Mouse (Mus musculus): ENCODE data around the gene Dnmt1. TPM values are rescaled to one million over a fixed set of nuclear protein-coding genes. Genes with fewer than 3 reads are reported as not detected.

Dnmt1 gene
- polyA plus RNA-seq, 1 experiment from 2014 or later = 92.4 TPM

GRCm38 (mm10) chr9:20898511-20899073 is 61.1 kb downstream of the Dnmt1 start, which contains the start of gene Eif3g:
Eif3g (minus strand) TSS chr9:20898623.
- H3K4me1 ChIP-seq = peaks cover 12% of the 10 kb centered on the region
- H3K9ac ChIP-seq = peak within 1 kb of the TSS; percentile 93
- H3K4me2 ChIP-seq (replicated peaks) = peak within 1 kb of the TSS; percentile 89
- peak within 1 kb of the TSS; percentile 98 for H3K4me3 ChIP-seq
- H3K27me3 ChIP-seq (replicated peaks) = no peaks in the 10 kb centered on the region
- peak; percentile 85 for ATAC-seq (ENCODE audit: low FRiP score, low read depth)
- peaks cover 37% of the 10 kb centered on the region for H3K36me3 ChIP-seq
- 6% methylated on average over 34 of the region's 34 CpGs for WGBS
- no peak within 1 kb of the TSS; the same call in 1 of the 2 replicates for H3K27ac ChIP-seq
- H3K9me3 ChIP-seq = no peaks in the 10 kb centered on the region

DNA sequence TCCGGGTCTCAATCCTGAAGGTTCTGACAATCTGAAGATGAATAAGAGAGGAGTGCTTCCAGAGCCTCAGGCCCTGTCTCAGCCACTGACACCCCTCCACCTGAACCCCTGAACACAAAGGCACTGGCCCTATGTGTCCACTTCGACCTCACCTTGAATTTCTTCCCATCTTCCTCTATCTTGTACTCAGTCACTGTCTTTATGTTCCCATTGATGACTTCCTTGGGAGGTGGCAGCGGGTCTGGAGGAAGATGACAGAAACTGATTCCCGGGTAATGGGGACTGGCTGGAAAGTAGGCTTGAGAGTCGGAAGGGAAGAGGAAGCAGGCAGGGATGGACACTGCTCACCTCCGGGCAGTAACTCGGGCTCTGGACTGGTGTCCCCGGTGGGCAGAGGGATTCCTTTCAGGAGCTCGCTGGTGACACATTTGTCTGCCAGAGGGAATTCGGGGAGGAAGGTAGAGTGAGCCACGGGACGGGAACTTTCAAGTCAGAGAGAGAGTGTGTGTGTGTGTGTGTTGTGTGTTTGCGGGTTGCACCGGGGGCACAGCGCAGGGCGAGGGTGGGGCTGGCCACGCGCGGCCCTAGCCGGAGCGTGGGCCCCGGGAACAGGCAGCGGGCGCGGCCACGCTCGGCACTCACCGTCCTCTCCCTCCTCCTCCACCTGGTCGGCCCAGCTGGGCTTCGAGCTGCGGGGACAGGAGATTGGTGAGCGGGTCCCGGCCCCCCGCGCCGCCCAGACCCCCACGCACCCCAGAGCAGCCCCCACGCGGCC is 61.8 kb downstream of the Dnmt1 start:
- H3K27me3 ChIP-seq (replicated peaks) = no peaks in the 10 kb centered on the region
- H3K9ac ChIP-seq = peak overlapping the region; percentile 93
- peak overlapping the region; percentile 98 for H3K4me3 ChIP-seq
- peaks cover 12% of the 10 kb centered on the region for H3K4me1 ChIP-seq
- no peaks in the 10 kb centered on the region for H3K9me3 ChIP-seq
- 5% methylated on average over 30 of the region's 39 CpGs for WGBS
- H3K4me2 ChIP-seq (replicated peaks) = peak overlapping the region; percentile 89
- H3K27ac ChIP-seq = no peak overlapping the region; the same call in 1 of the 2 replicates
- peaks cover 44% of the 10 kb centered on the region for H3K36me3 ChIP-seq
- ATAC-seq (ENCODE audit: low FRiP score, low read depth) = peak; percentile 58; the same call in 1 of the 2 replicates

DNA sequence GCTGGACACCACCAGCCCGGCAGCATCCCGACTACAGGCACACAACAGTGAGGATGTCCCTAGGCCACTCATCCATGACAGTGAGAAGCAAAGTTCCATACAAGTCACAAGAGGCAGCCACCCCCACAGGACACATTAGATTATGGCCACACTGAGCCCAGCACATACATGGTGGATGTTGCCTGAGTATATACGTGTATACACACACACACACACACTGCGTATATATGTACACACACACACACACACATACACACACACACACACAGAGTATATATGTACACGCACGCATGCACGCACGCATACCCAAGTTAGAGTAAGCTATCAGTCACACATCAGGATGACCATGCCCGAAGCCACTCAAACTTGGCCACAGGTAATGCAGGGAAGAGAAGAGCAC is 64.3 kb downstream of the Dnmt1 start:
- H3K4me1 ChIP-seq = peaks cover 12% of the 10 kb centered on the region
- 96% methylated on average over 9 of the region's 9 CpGs for WGBS
- no peak for ATAC-seq (ENCODE audit: low FRiP score, low read depth)
- no peak overlapping the region for H3K9ac ChIP-seq
- H3K27me3 ChIP-seq (replicated peaks) = no peaks in the 10 kb centered on the region
- no peak overlapping the region for H3K27ac ChIP-seq
- no peaks in the 10 kb centered on the region for H3K9me3 ChIP-seq
- no peak overlapping the region for H3K4me2 ChIP-seq (replicated peaks)
- peaks cover 69% of the 10 kb centered on the region for H3K36me3 ChIP-seq
- no peak overlapping the region for H3K4me3 ChIP-seq

GRCm38 (mm10) chr9:20894629-20895028 is 65.1 kb downstream of the Dnmt1 start:
- H3K4me1 ChIP-seq = peaks cover 12% of the 10 kb centered on the region
- H3K36me3 ChIP-seq = peaks cover 77% of the 10 kb centered on the region
- no peak for ATAC-seq (ENCODE audit: low FRiP score, low read depth)
- no peak overlapping the region for H3K4me2 ChIP-seq (replicated peaks)
- H3K27me3 ChIP-seq (replicated peaks) = no peaks in the 10 kb centered on the region
- H3K9ac ChIP-seq = no peak overlapping the region
- H3K27ac ChIP-seq = no peak overlapping the region
- H3K9me3 ChIP-seq = no peaks in the 10 kb centered on the region
- H3K4me3 ChIP-seq = no peak overlapping the region
- WGBS = 91% methylated on average over 15 of the region's 15 CpGs

DNA sequence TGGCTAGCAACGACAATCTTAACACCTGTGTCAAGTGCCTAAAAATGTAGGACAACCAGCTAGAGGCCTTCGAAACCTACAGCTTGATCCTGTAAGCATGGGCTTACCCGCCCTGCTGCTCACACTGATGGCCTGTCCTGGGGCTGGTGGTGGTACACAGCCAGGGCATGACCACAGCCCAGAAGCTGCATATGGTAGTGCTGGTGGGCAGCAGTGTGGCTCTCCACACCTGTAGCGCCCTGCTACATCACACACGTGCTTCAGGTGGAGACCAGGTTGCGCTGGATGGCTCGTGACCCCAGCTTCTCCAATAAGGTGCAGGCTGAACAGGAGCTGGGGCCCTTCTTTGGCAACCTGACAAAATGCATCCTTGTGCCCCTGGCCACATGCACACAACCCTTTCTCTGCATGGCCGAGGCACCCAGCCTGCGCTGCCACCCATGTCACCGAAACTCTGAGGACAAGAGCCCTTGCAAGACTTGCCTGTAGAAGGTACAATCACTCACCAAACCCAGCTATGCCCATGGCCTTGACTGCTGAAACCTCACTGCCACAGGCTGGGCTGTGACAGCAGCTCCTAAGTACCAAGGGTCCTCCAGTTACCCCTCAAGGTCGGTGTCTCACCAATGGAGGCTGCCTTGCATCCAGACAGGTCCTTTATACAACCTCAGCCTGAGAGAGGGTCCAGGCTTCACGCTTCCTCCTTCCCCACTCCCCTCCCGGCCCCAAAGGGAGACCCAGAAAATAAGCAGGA is 65.9 kb downstream of the Dnmt1 start:
- ATAC-seq (ENCODE audit: low FRiP score, low read depth) = no peak
- peaks cover 80% of the 10 kb centered on the region for H3K36me3 ChIP-seq
- H3K4me3 ChIP-seq = no peak overlapping the region
- H3K4me1 ChIP-seq = peaks cover 16% of the 10 kb centered on the region
- no peak overlapping the region for H3K27ac ChIP-seq
- H3K4me2 ChIP-seq (replicated peaks) = no peak overlapping the region
- H3K27me3 ChIP-seq (replicated peaks) = no peaks in the 10 kb centered on the region
- no peaks in the 10 kb centered on the region for H3K9me3 ChIP-seq
- WGBS = 84% methylated on average over 13 of the region's 13 CpGs
- H3K9ac ChIP-seq = no peak overlapping the region

DNA sequence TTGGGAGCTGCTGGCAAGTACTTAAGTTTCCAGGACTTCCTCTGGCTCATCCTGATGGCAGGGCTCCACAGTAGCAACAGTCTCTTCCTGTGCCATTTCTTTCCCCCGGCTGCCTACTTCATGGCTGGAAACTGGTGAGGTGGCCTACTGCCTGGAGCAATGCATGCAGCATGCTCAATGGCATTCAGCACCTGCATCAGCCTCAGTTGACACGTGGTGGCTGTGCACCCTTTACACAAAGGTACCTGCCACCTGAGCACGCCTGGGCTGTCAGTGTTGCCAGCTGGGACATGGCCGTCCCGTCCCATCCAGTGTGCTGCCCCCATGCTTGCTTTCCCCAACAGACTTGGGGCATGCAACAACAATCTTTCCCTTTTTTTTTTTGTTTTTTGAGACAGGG is 66.6 kb downstream of the Dnmt1 start:
- 68% methylated on average over 5 of the region's 5 CpGs for WGBS
- Histone ChIP-seq H3K36me3 (peaks cover 80% of the 10 kb centered on the region), H3K4me2 (replicated peaks) (no peak overlapping the region), H3K9me3 (no peaks in the 10 kb centered on the region), H3K9ac (no peak overlapping the region), H3K27me3 (replicated peaks) (no peaks in the 10 kb centered on the region), H3K4me3 (no peak overlapping the region), H3K4me1 (peaks cover 17% of the 10 kb centered on the region), H3K27ac (no peak overlapping the region)
- ATAC-seq (ENCODE audit: low FRiP score, low read depth) = no peak

- H3K4me3 ChIP-seq = no peak overlapping the region
- peaks cover 8% of the 10 kb centered on the region for H3K4me1 ChIP-seq
- 77% methylated on average over 5 of the region's 5 CpGs for WGBS
- no peak overlapping the region for H3K4me2 ChIP-seq (replicated peaks)
- H3K9ac ChIP-seq = no peak overlapping the region
- peaks cover 79% of the 10 kb centered on the region for H3K36me3 ChIP-seq
- no peaks in the 10 kb centered on the region for H3K27me3 ChIP-seq (replicated peaks)
- H3K9me3 ChIP-seq = no peaks in the 10 kb centered on the region
- no peak overlapping the region for H3K27ac ChIP-seq
- no peak for ATAC-seq (ENCODE audit: low FRiP score, low read depth)
Measured at GRCm38 (mm10) chr9:20892104-20892653, 67.5 kb downstream of the Dnmt1 start.

DNA sequence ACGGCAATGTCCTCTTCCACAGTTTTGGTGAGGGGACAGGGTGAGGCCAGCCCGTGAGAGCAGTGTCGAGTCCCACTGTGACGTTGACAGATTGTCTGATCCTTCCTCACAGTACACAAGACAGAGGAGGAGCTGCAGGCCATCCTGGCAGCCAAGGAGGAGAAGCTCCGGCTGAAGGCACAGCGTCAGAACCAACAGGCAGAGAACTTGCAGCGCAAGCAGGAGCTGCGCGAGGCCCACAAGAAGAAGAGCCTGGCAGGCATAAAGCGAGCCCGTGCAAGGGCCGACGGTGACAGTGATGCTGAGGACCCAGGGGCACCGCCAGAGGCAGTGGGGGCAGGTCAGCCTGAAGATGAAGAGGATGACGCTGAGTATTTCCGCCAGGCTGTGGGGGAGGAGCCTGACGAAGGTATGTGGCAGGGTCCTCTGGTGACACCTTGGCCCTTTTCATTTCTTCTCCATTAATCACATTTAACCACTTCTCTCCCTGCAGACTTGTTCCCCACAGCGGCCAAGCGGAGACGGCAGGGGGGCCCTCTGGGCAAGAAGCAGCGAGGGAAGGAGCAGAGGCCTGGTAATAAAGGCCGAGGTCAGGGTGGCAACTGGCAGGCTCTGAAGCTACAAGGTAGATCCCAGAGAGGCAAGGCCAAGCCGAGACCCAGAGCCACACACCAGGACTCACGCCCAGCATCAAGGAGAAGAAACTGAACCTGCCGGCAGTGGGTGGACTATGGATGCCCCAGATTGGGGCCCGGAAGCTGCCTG is 68.2 kb downstream of the Dnmt1 start:
- Histone ChIP-seq H3K4me2 (replicated peaks) (no peak overlapping the region), H3K27ac (no peak overlapping the region), H3K36me3 (peaks cover 72% of the 10 kb centered on the region), H3K4me3 (no peak overlapping the region), H3K4me1 (peaks cover 6% of the 10 kb centered on the region; the same call in 1 of the 2 replicates), H3K9me3 (no peaks in the 10 kb centered on the region), H3K27me3 (replicated peaks) (no peaks in the 10 kb centered on the region), H3K9ac (no peak overlapping the region)
- 81% methylated on average over 26 of the region's 26 CpGs for WGBS
- ATAC-seq (ENCODE audit: low FRiP score, low read depth) = no peak

- Histone ChIP-seq H3K4me3 (no peak overlapping the region), H3K4me2 (replicated peaks) (no peak overlapping the region), H3K9me3 (no peaks in the 10 kb centered on the region), H3K9ac (no peak overlapping the region), H3K27me3 (replicated peaks) (no peaks in the 10 kb centered on the region), H3K36me3 (peaks cover 61% of the 10 kb centered on the region), H3K4me1 (peaks cover 6% of the 10 kb centered on the region; the same call in 1 of the 2 replicates), H3K27ac (no peak overlapping the region)
- ATAC-seq (ENCODE audit: low FRiP score, low read depth) = no peak
- 91% methylated on average over 5 of the region's 5 CpGs for WGBS
Measured at GRCm38 (mm10) chr9:20890411-20890810, 69.3 kb downstream of the Dnmt1 start.

GRCm38 (mm10) chr9:20889185-20890141 is 70.2 kb downstream of the Dnmt1 start:
- Histone ChIP-seq H3K27me3 (replicated peaks) (no peaks in the 10 kb centered on the region), H3K36me3 (peaks cover 52% of the 10 kb centered on the region), H3K4me3 (no peak overlapping the region), H3K9me3 (0 out of 2 replicates have a peak, but pooled peaks cover 3% of the 10 kb centered on the region), H3K9ac (no peak overlapping the region), H3K27ac (no peak overlapping the region), H3K4me2 (replicated peaks) (peak overlapping the region; percentile 86), H3K4me1 (peaks cover 6% of the 10 kb centered on the region; the same call in 1 of the 2 replicates)
- no peak for ATAC-seq (ENCODE audit: low FRiP score, low read depth)
- 86% methylated on average over 29 of the region's 29 CpGs for WGBS
